Mouse (Mus musculus): ENCODE measurements around the gene Dcps.

Dcps gene

GRCm38 (mm10) chr9:35108916-35109315, 66.9 kb downstream of the Dcps start:
- no peak for DNase-seq (ENCODE audit: low read depth)

GRCm38 (mm10) chr9:35108066-35108465, 67.8 kb downstream of the Dcps start:
- no peak for DNase-seq (ENCODE audit: low read depth)

GRCm38 (mm10) chr9:35107396-35107795, 68.5 kb downstream of the Dcps start:
- DNase-seq (ENCODE audit: low read depth) = no peak

GRCm38 (mm10) chr9:35105884-35106880, 69.7 kb downstream of the Dcps start:
- DNase-seq (ENCODE audit: low read depth) = no peak

GRCm38 (mm10) chr9:35105438-35105837, 70.4 kb downstream of the Dcps start:
- no peak for DNase-seq (ENCODE audit: low read depth)

GRCm38 (mm10) chr9:35104711-35105110, 71.2 kb downstream of the Dcps start:
- DNase-seq (ENCODE audit: low read depth) = no peak

- no peak for DNase-seq (ENCODE audit: low read depth)
Measured at GRCm38 (mm10) chr9:35098762-35099161, 77.1 kb downstream of the Dcps start.

- no peak for DNase-seq (ENCODE audit: low read depth)
Measured at GRCm38 (mm10) chr9:35097901-35098300, 78.0 kb downstream of the Dcps start.

- DNase-seq (ENCODE audit: low read depth) = no peak
Measured at GRCm38 (mm10) chr9:35095726-35096125, 80.1 kb downstream of the Dcps start.

- DNase-seq (ENCODE audit: low read depth) = no peak
Measured at GRCm38 (mm10) chr9:35093350-35093749, 82.5 kb downstream of the Dcps start.

- DNase-seq (ENCODE audit: low read depth) = no peak
Measured at GRCm38 (mm10) chr9:35092904-35093303, 83.0 kb downstream of the Dcps start.
